Mouse (Mus musculus) G1E (cell line): ENCODE results near the gene Cog2.

Experiments
- CTCF ChIP-seq: IDR thresholded peaks from 2 replicates; pipeline ENCODE4 v1.5.1; 2012; ENCODE audit warnings: low read depth, low read length, inconsistent platforms, mixed read lengths
- GATA1 ChIP-seq: IDR thresholded peaks from 2 replicates; pipeline ENCODE4 v1.6.1; 2012; ENCODE audit warnings: borderline replicate concordance, low read length, inconsistent platforms, mixed read lengths
- GATA2 ChIP-seq: IDR thresholded peaks from 2 replicates; pipeline ENCODE4 v1.6.1; 2012; ENCODE audit warnings: low read depth, low read length, inconsistent platforms, borderline replicate concordance
- POLR2AphosphoS5 ChIP-seq: IDR thresholded peaks from 2 replicates; pipeline ENCODE4 v1.6.1; 2012; ENCODE audit warnings: low read depth, low read length, inconsistent platforms; ENCODE audit not compliant: insufficient replicate concordance
- TAL1 ChIP-seq: conservative IDR thresholded peaks from 2 replicates; pipeline ENCODE4 v1.6.1; 2012; ENCODE audit warnings: low read depth, low read length, inconsistent platforms, mixed read lengths

DNA sequence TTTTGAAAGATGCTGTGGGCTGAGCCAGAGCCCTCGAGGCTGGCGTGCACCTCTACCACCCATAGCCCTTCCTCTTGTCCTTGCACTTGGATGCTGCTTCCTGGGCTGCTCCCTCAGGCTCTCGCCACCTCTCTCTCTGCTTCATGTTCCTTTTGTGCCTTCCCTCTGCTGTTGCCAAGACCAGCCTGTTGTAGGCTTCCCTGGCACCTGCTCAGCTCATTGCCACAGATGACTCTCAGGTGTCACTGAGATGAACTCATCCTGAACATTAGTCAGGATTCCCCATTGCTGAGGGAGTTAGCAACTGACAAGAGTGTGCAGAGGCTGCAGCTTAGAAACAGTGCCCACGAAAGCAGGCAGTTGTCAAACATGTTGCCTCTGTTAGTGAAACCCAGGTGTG lies 21.4 kb downstream of the Cog2 start:
- no peak for TF ChIP-seq CTCF
- no peak for TF ChIP-seq GATA1
- TF ChIP-seq TAL1, result no peak
- TF ChIP-seq POLR2AphosphoS5, result no peak
- TF ChIP-seq GATA2, result no peak
